Mouse (Mus musculus) stomach, embryonic 16.5 days (tissue): Measurements from ENCODE around the gene Defb19. TPM values are rescaled to one million over a fixed set of nuclear protein-coding genes. Genes with fewer than 3 reads are reported as not detected.

Experiments used
- ATAC-seq: fragments of 200-750 bp; cut with Nextera tagmentation; 2 replicates; pipeline ENCODE4 v1.8.0; 2017; ENCODE audit warnings: moderate number of reproducible peaks, moderate TSS enrichment; ENCODE audit not compliant: insufficient read depth, low FRiP score
- H3K27ac ChIP-seq: fragments of 300-500 bp; sonication (generic); 2 replicates; pipeline ENCODE4 v1.5.1; 2014; ENCODE audit warnings: low read length
- H3K27me3 ChIP-seq: fragments of 300-500 bp; sonication (generic); 2 replicates; pipeline ENCODE4 v1.6.1; 2014; ENCODE audit warnings: low read length, control low read depth, mixed read lengths; ENCODE audit not compliant: control insufficient read depth, insufficient read depth
- H3K36me3 ChIP-seq: fragments of 300-500 bp; sonication (generic); 2 replicates; pipeline ENCODE4 v1.6.1; 2014; ENCODE audit warnings: low read length; ENCODE audit not compliant: control insufficient read depth, insufficient read depth
- H3K4me1 ChIP-seq: fragments of 300-500 bp; sonication (generic); 2 replicates; pipeline ENCODE4 v1.6.1; 2014; ENCODE audit warnings: low read length, control low read depth, mixed read lengths; ENCODE audit not compliant: control insufficient read depth, insufficient read depth
- H3K4me2 ChIP-seq: fragments of 300-500 bp; sonication (generic); 2 replicates; pipeline ENCODE4 v1.6.1; 2014; ENCODE audit warnings: low read depth, low read length, mixed read lengths
- H3K4me3 ChIP-seq: fragments of 300-500 bp; sonication (generic); replicated peaks from 2 replicates; pipeline ENCODE4 v1.5.1; 2014; ENCODE audit warnings: mild to moderate bottlenecking, low read length
- H3K9ac ChIP-seq: fragments of 300-500 bp; sonication (generic); 2 replicates; pipeline ENCODE4 v1.6.1; 2014; ENCODE audit warnings: low read length
- H3K9me3 ChIP-seq: fragments of 300-500 bp; sonication (generic); replicated peaks from 2 replicates; pipeline ENCODE4 v1.6.1; 2016; ENCODE audit warnings: low read length, control low read depth; ENCODE audit not compliant: control insufficient read depth
- WGBS: fragments of 180-500 bp; shearing (Covaris S2); extraction: QIAGEN DNeasy Blood & Tissue Kit; methylation state at CpG from one replicate; pipeline ENCODE4 v1.1.7; 2014; 5-methylcytosine and 5-hydroxymethylcytosine counted together
- polyA plus RNA-seq: library from polyadenylated mRNA; unstranded; fragments of >200 nt; fragmentation: Nextera tagmentation; extraction: Ambion mirVana; gene quantifications from 2 replicates; pipeline ENCODE4 v1.2.1, GENCODE M21; 2015

Gene Defb19
- polyA plus RNA-seq, 1 experiment from 2014 or later = not detected

GRCm38 (mm10) chr2:152539944-152540710, 40.0 kb downstream of the Defb19 start, which contains the start of gene Defb29:
TSS of gene Defb29 (minus strand) at chr2:152540098.
- H3K9ac ChIP-seq = no peak within 1 kb of the TSS
- no peak within 1 kb of the TSS for H3K4me3 ChIP-seq
- H3K4me2 ChIP-seq = no peak within 1 kb of the TSS
- no peaks in the 10 kb centered on the region for H3K36me3 ChIP-seq
- no peak for ATAC-seq
- 45% methylated on average over 13 of the region's 13 CpGs for whole genome bisulfite sequencing
- H3K27ac ChIP-seq = no peak within 1 kb of the TSS
- no peaks in the 10 kb centered on the region for H3K9me3 ChIP-seq
- H3K27me3 ChIP-seq = no peaks in the 10 kb centered on the region
- no peaks in the 10 kb centered on the region for H3K4me1 ChIP-seq

Other genes starting within 250 kb of the Defb19 start
- gene Rbck1, start 247.7 kb downstream of the Defb19 start, polyA plus RNA-seq = 72.6 and 75.2 TPM in 2 replicates
- gene Trib3, start 236.3 kb downstream of the Defb19 start, polyA plus RNA-seq = 2.4 and 2.8 TPM in 2 replicates
- gene Nrsn2, start 203.7 kb downstream of the Defb19 start, polyA plus RNA-seq = 1.8 and 2.3 TPM in 2 replicates
- gene Sox12, start 182.2 kb downstream of the Defb19 start, polyA plus RNA-seq = 4.5 and 5.2 TPM in 2 replicates
- 17.1 and 19.9 TPM in 2 replicates for gene Zcchc3, start 165.3 kb downstream of the Defb19 start, polyA plus RNA-seq
- 0.26 and 0.79 TPM in 2 replicates for gene 6820408C15Rik, start 164.7 kb downstream of the Defb19 start, polyA plus RNA-seq
- gene Defb23, start 115.7 kb downstream of the Defb19 start, polyA plus RNA-seq = not detected in 2 replicates
- not detected in 2 replicates for gene Defb20, start 103.2 kb downstream of the Defb19 start, polyA plus RNA-seq
- not detected in 2 replicates for gene Defb22, start 90.2 kb downstream of the Defb19 start, polyA plus RNA-seq
- gene Defb26, start 68.6 kb downstream of the Defb19 start, polyA plus RNA-seq = not detected in 2 replicates
- gene Defb28, start 62.1 kb downstream of the Defb19 start, polyA plus RNA-seq = not detected in 2 replicates
- not detected in 2 replicates for gene Defb29, start 40.2 kb downstream of the Defb19 start, polyA plus RNA-seq
- gene Gm17416, start 11.0 kb downstream of the Defb19 start, polyA plus RNA-seq = not detected in 2 replicates
- not detected in 2 replicates for gene Defb21, start 7.6 kb downstream of the Defb19 start, polyA plus RNA-seq
- gene Defb45, start 19.1 kb upstream of the Defb19 start, polyA plus RNA-seq = not detected in 2 replicates
- gene Defb36, start 24.0 kb upstream of the Defb19 start, polyA plus RNA-seq = not detected in 2 replicates
- 0.62 and 1.4 TPM in 2 replicates for gene Defb25, start 42.7 kb upstream of the Defb19 start, polyA plus RNA-seq
- gene Rem1, start 46.6 kb upstream of the Defb19 start, polyA plus RNA-seq = 20.0 and 20.6 TPM in 2 replicates
- 121 and 128 TPM in 2 replicates for gene H13, start 89.1 kb upstream of the Defb19 start, polyA plus RNA-seq
- gene Mcts2, start 106.7 kb upstream of the Defb19 start, polyA plus RNA-seq = 24.0 and 25.2 TPM in 2 replicates
- gene Id1, start 155.9 kb upstream of the Defb19 start, polyA plus RNA-seq = 125 and 145 TPM in 2 replicates
- gene Cox4i2, start 173.9 kb upstream of the Defb19 start, polyA plus RNA-seq = 21.3 and 23.9 TPM in 2 replicates